Mouse (Mus musculus) brain, embryonic 14.5 days (tissue): ENCODE data around the gene Dennd2c.

Experiments
- CTCF ChIP-seq: fragments of 200-500 bp; IDR thresholded peaks from 2 replicates; pipeline ENCODE4 v1.5.1; 2012; ENCODE audit warnings: inconsistent platforms, mild to moderate bottlenecking, moderate library complexity, borderline replicate concordance; ENCODE audit not compliant: insufficient read depth, insufficient read length; ENCODE audit errors: extremely low read depth
- POLR2A ChIP-seq: fragments of 200-500 bp; IDR thresholded peaks from 2 replicates; pipeline ENCODE4 v1.6.1; 2012; ENCODE audit warnings: mild to moderate bottlenecking, inconsistent platforms, borderline replicate concordance; ENCODE audit not compliant: poor library complexity, insufficient read depth, insufficient read length, severe bottlenecking; ENCODE audit errors: extremely low read depth

GRCm38 (mm10) chr3:103159232-103159900 is 57.0 kb downstream of the Dennd2c start:
- TF ChIP-seq CTCF, result no peak
- no peak for TF ChIP-seq POLR2A
